Mouse (Mus musculus) embryonic fibroblast, embryonic 13.5 days (primary cell): ENCODE measurements around the gene Hadh. TPM values are rescaled to one million over a fixed set of nuclear protein-coding genes. Genes with fewer than 3 reads are reported as not detected.

ENCODE experiments used
- H3K27ac ChIP-seq: 2 replicates; pipeline ENCODE4 v1.5.1; 2012; ENCODE audit warnings: low read length, control low read depth, inconsistent platforms; ENCODE audit not compliant: insufficient read depth
- H3K4me1 ChIP-seq: 2 replicates; pipeline ENCODE4 v1.6.1; 2011; ENCODE audit warnings: low read length; ENCODE audit not compliant: control insufficient read depth, insufficient read depth
- H3K4me3 ChIP-seq: 2 replicates; pipeline ENCODE4 v1.5.1; 2011; ENCODE audit warnings: mild to moderate bottlenecking, control low read depth, low read length; ENCODE audit not compliant: insufficient read depth
- CTCF ChIP-seq: IDR thresholded peaks from 2 replicates; pipeline ENCODE4 v1.5.1; 2011; ENCODE audit warnings: mild to moderate bottlenecking, control low read depth, low read length, moderate library complexity, borderline replicate concordance; ENCODE audit not compliant: insufficient read depth
- POLR2A ChIP-seq: IDR thresholded peaks from 2 replicates; pipeline ENCODE4 v1.6.1; 2011; ENCODE audit warnings: low read depth, mild to moderate bottlenecking, control low read depth, low read length, moderate library complexity
- polyA plus RNA-seq: library from polyadenylated mRNA; stranded (reverse); fragments of >200 nt; gene quantifications from 2 replicates; pipeline ENCODE4 v1.2.4, GENCODE M21; 2011; ENCODE audit warnings: low read depth; ENCODE audit not compliant: missing spikeins, insufficient read length

Hadh gene
- polyA plus RNA-seq: 53.8 and 69.1 TPM in 2 replicates

- peak; percentile 92 for TF ChIP-seq POLR2A
- no peak for TF ChIP-seq CTCF
- H3K4me1 ChIP-seq: peaks cover 3% of the 10 kb centered on the region; the same call in 1 of the 2 replicates
- H3K27ac ChIP-seq: no peak within 1 kb of the TSS
- peak within 1 kb of the TSS; percentile 74 for H3K4me3 ChIP-seq
Measured at GRCm38 (mm10) chr3:131271559-131272373, at the start of gene Hadh. Gene Hadh (minus strand): TSS chr3:131272101.

- Histone ChIP-seq H3K4me1 (no peaks in the 10 kb centered on the region; the same call in 1 of the 2 replicates), H3K4me3 (no peak overlapping the region), H3K27ac (no peak overlapping the region)
- TF ChIP-seq POLR2A (no peak), CTCF (peak; percentile 74; the same call in 1 of the 2 replicates)
Measured at GRCm38 (mm10) chr3:131320184-131320583, 48.3 kb upstream of the Hadh start.

- Histone ChIP-seq H3K27ac (no peak overlapping the region), H3K4me1 (no peaks in the 10 kb centered on the region; the same call in 1 of the 2 replicates), H3K4me3 (no peak overlapping the region)
- TF ChIP-seq POLR2A: no peak
- TF ChIP-seq CTCF: no peak
Measured at GRCm38 (mm10) chr3:131318211-131318610, 46.3 kb upstream of the Hadh start.

GRCm38 (mm10) chr3:131317126-131317525 is 45.2 kb upstream of the Hadh start:
- H3K4me1 ChIP-seq: no peaks in the 10 kb centered on the region; the same call in 1 of the 2 replicates
- TF ChIP-seq POLR2A (no peak), CTCF (no peak)
- H3K4me3 ChIP-seq: no peak overlapping the region
- H3K27ac ChIP-seq: no peak overlapping the region

- Histone ChIP-seq H3K27ac (no peak overlapping the region), H3K4me3 (no peak overlapping the region), H3K4me1 (no peaks in the 10 kb centered on the region; the same call in 1 of the 2 replicates)
- TF ChIP-seq CTCF (no peak), POLR2A (no peak)
Measured at GRCm38 (mm10) chr3:131315957-131316510, 44.1 kb upstream of the Hadh start.

- Histone ChIP-seq H3K4me3 (no peak overlapping the region), H3K27ac (no peak overlapping the region), H3K4me1 (no peaks in the 10 kb centered on the region)
- TF ChIP-seq POLR2A (no peak), CTCF (no peak)
Measured at GRCm38 (mm10) chr3:131312340-131312739, 40.4 kb upstream of the Hadh start.

- Histone ChIP-seq H3K4me3 (no peak overlapping the region), H3K4me1 (no peaks in the 10 kb centered on the region), H3K27ac (no peak overlapping the region)
- TF ChIP-seq POLR2A (no peak), CTCF (no peak)
Measured at GRCm38 (mm10) chr3:131310572-131310971, 38.7 kb upstream of the Hadh start.

GRCm38 (mm10) chr3:131307811-131308210 is 35.9 kb upstream of the Hadh start:
- Histone ChIP-seq H3K4me1 (no peaks in the 10 kb centered on the region), H3K4me3 (no peak overlapping the region), H3K27ac (no peak overlapping the region)
- no peak for TF ChIP-seq POLR2A
- TF ChIP-seq CTCF: no peak

- Histone ChIP-seq H3K4me3 (no peak overlapping the region), H3K4me1 (no peaks in the 10 kb centered on the region; the same call in 1 of the 2 replicates), H3K27ac (no peak overlapping the region)
- TF ChIP-seq POLR2A (no peak), CTCF (no peak)
Measured at GRCm38 (mm10) chr3:131306255-131306654, 34.4 kb upstream of the Hadh start.

- no peak for TF ChIP-seq CTCF
- no peak; the same call in 1 of the 2 replicates for TF ChIP-seq POLR2A
- Histone ChIP-seq H3K4me1 (no peaks in the 10 kb centered on the region; the same call in 1 of the 2 replicates), H3K4me3 (peak overlapping the region; percentile 54), H3K27ac (no peak overlapping the region)
Measured at GRCm38 (mm10) chr3:131303320-131303714, 31.4 kb upstream of the Hadh start.
